ENCODE assay signal across 22 mouse cellular contexts in the genomic region with DNA sequence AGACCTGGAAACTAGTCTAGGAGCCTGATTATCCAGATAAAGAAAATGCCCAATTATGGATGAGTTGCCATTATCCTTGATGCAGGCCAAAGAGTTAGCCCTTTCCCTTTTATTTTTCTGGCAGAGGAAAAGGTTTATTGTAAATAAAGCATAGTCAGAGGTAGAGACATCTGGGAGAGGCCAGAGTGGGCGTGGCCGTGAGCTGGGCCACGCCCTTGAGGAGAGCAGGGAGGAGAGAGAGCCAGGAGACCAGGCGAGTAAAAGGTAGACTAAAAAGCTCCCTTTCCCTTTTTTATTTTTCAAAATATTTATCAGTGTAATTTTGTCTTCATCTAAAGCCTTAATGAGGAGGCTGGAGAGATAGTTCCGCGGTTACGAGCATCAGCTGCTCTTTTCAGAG. TPM values are rescaled to one million over a fixed set of nuclear protein-coding genes. Genes with fewer than 3 reads are reported as not detected.
DNase-seq lines count a peak whose midpoint lies in the region; ATAC-seq and TF ChIP-seq lines count a peak whose summit lies in the region.
"Had no signal": no experiment of that assay in that cellular context is flagged by ENCODE, and none has a peak within 500 bp of the region (broad histone marks: within the 10 kb centered on the region; RNA-seq: fewer than 3 reads in every experiment).

No protein-coding gene starts in this region.

- peaks cover 5 to 34% of the 10 kb centered on the region in 2 experiments for H3K4me1 ChIP-seq in MEL (ENCODE audit: control insufficient read depth in 1 of 2, insufficient read depth in 2 of 2, low read length in 2 of 2)
- H3K4me1 ChIP-seq in liver, embryonic 15.5 days (replicated peaks): peaks cover 36% of the 10 kb centered on the region
- H3K4me1 ChIP-seq in midbrain, embryonic 11.5 days (ENCODE audit: control insufficient read depth, insufficient read depth, low read length): peaks cover 10% of the 10 kb centered on the region

- DNase-seq in heart, adult 11 months: peak; percentile 78
- no peak for DNase-seq in heart, postnatal 4 days
- DNase-seq in MEL (ENCODE audit: low read depth, low spot score): peak; percentile 71
- DNase-seq in layer of hippocampus, postnatal 10 days (ENCODE audit: low spot score in 2 of 2): no peak
- DNase-seq in cerebellum, postnatal 4 days (ENCODE audit: low spot score in 2 of 2): no peak
- DNase-seq in midbrain, embryonic 11.5 days (ENCODE audit: low spot score, missing footprints): no peak
- DNase-seq: adrenal gland, adult 2 months; cerebellum, adult 11-12 months; cerebellum, postnatal 36 days; gastrocnemius, postnatal 10 days; heart, postnatal 10 days; kidney, adult 8-10 months; kidney, postnatal 4 days; lung, postnatal 14 days; thymus, adult 2 months had no signal

- H3K79me2 ChIP-seq in MEL (ENCODE audit: control insufficient read depth, insufficient read depth, low read length, poor library complexity): peaks cover 17% of the 10 kb centered on the region

- peak overlapping the region; percentile 42 to 64; a peak in 3 of 4 replicates for H3K4me3 ChIP-seq in MEL (ENCODE audit: control insufficient read depth in 1 of 2, insufficient read depth in 1 of 2, low read depth in 2 of 2, low read length in 2 of 2)
- no peak overlapping the region for H3K4me3 ChIP-seq in liver, embryonic 15.5 days (replicated peaks)
- H3K4me3 ChIP-seq in midbrain, embryonic 11.5 days (ENCODE audit: low read depth, low read length): no peak overlapping the region
- H3K4me3 ChIP-seq: embryonic facial prominence, embryonic 10.5 days; limb, embryonic 15.5 days; midbrain, embryonic 10.5 days had no signal

- WGBS in liver, embryonic 15.5 days (ENCODE audit: insufficient replicate concordance): 26% methylated on average over 7 of the region's 7 CpGs
- WGBS in midbrain, embryonic 11.5 days: 30% methylated on average over 7 of the region's 7 CpGs

- H3K4me2 ChIP-seq in liver, embryonic 15.5 days: peak overlapping the region; percentile 29
- H3K4me2 ChIP-seq in midbrain, embryonic 11.5 days: no peak overlapping the region
- H3K4me2 ChIP-seq: limb, embryonic 15.5 days had no signal

- no peak for TF ChIP-seq RAD21 in MEL (IDR thresholded peaks at IDR 0.05; ENCODE audit: low read depth, low read length)

- H3K36me3 ChIP-seq in MEL (ENCODE audit: control insufficient read depth in 1 of 2, insufficient read depth in 2 of 2, low read length in 2 of 2): peaks cover 0 to 21% of the 10 kb centered on the region in 2 experiments; a peak in 2 of 4 replicates
- no peaks in the 10 kb centered on the region for H3K36me3 ChIP-seq in liver, embryonic 15.5 days (replicated peaks)
- H3K36me3 ChIP-seq in midbrain, embryonic 11.5 days (ENCODE audit: control insufficient read depth, insufficient read depth, low read length): no peaks in the 10 kb centered on the region
- H3K36me3 ChIP-seq: limb, embryonic 15.5 days had no signal

- no peak for TF ChIP-seq POLR2A in MEL (IDR thresholded peaks at IDR 0.05; ENCODE audit: control insufficient read depth in 1 of 2, insufficient read depth in 1 of 2, low read depth in 1 of 2, low read length in 2 of 2, poor library complexity in 1 of 2)

- H3K27ac ChIP-seq in MEL (ENCODE audit: control insufficient read depth, low read depth, low read length): 0 out of 2 replicates have a peak overlapping the region, but pooled peaks have one; percentile 10
- peak overlapping the region; percentile 65 for H3K27ac ChIP-seq in liver, embryonic 15.5 days (replicated peaks)
- H3K27ac ChIP-seq in midbrain, embryonic 11.5 days (ENCODE audit: low read depth, low read length): no peak overlapping the region
- H3K27ac ChIP-seq: embryonic facial prominence, embryonic 10.5 days; hindbrain, postnatal 0 days; limb, embryonic 15.5 days; midbrain, embryonic 10.5 days had no signal

- no peaks in the 10 kb centered on the region for H3K9me3 ChIP-seq in MEL (replicated peaks; ENCODE audit: insufficient read depth, low read length)
- H3K9me3 ChIP-seq in liver, embryonic 15.5 days (replicated peaks): no peaks in the 10 kb centered on the region
- no peaks in the 10 kb centered on the region for H3K9me3 ChIP-seq in midbrain, embryonic 11.5 days (ENCODE audit: control insufficient read depth, low read length)
- H3K9me3 ChIP-seq: embryonic facial prominence, embryonic 10.5 days; limb, embryonic 15.5 days; midbrain, embryonic 10.5 days had no signal

- peak overlapping the region; percentile 31 for H3K9ac ChIP-seq in MEL (ENCODE audit: control insufficient read depth, low read depth, low read length, poor library complexity, severe bottlenecking)
- no peak overlapping the region for H3K9ac ChIP-seq in liver, embryonic 15.5 days
- no peak overlapping the region for H3K9ac ChIP-seq in midbrain, embryonic 11.5 days (ENCODE audit: low read length)
- H3K9ac ChIP-seq: limb, embryonic 15.5 days had no signal

- H3K27me3 ChIP-seq in MEL (ENCODE audit: control insufficient read depth in 1 of 2, insufficient read depth in 2 of 2, low read length in 2 of 2): no peaks in the 10 kb centered on the region
- H3K27me3 ChIP-seq in liver, embryonic 15.5 days: no peaks in the 10 kb centered on the region
- no peaks in the 10 kb centered on the region for H3K27me3 ChIP-seq in midbrain, embryonic 11.5 days (ENCODE audit: control insufficient read depth, insufficient read depth, low read length)
- H3K27me3 ChIP-seq: CH12.LX; limb, embryonic 15.5 days had no signal

- TF ChIP-seq CTCF in MEL (IDR thresholded peaks at IDR 0.05 in 2 of 3, conservative IDR thresholded peaks at IDR 0.05 in 1 of 3; ENCODE audit: control insufficient read depth in 1 of 3, insufficient read depth in 1 of 3, low read depth in 2 of 3, low read length in 3 of 3, poor library complexity in 1 of 3, severe bottlenecking in 1 of 3): no peak

- peak; percentile 90 for ATAC-seq in erythroblast, adult 5-6 weeks (replicated peaks; ENCODE audit: low FRiP score, poor library complexity, severe bottlenecking)
- peak; percentile 45; the same call in 1 of the 2 replicates for ATAC-seq in liver, embryonic 15.5 days (ENCODE audit: insufficient read depth)
- no peak for ATAC-seq in midbrain, embryonic 11.5 days (ENCODE audit: low FRiP score)
- ATAC-seq: hindbrain, postnatal 0 days had no signal

- TF ChIP-seq EP300 in MEL (IDR thresholded peaks at IDR 0.05; ENCODE audit: low read depth in 1 of 2, low read length in 2 of 2): no peak

TF ChIP-seq in MEL, 35 proteins besides CTCF, POLR2A, EP300 and RAD21:
- TF ChIP-seq GABPA (IDR thresholded peaks at IDR 0.05; ENCODE audit: low read depth, low read length) (no peak), MAZ (IDR thresholded peaks at IDR 0.05; ENCODE audit: low read depth, low read length) (no peak), BHLHE40 (IDR thresholded peaks at IDR 0.05; ENCODE audit: borderline replicate concordance, low read depth, low read length) (no peak), ZNF384 (IDR thresholded peaks at IDR 0.05; ENCODE audit: low read depth, low read length) (peak; percentile 56; the same call in 1 of the 2 replicates), POLR2AphosphoS5 (IDR thresholded peaks at IDR 0.05; ENCODE audit: borderline replicate concordance, low read depth, low read length) (no peak), MYC (IDR thresholded peaks at IDR 0.05; ENCODE audit: low read depth, low read length) (no peak), POLR2AphosphoS2 (IDR thresholded peaks at IDR 0.05; ENCODE audit: low read length) (no peak), NRF1 (IDR thresholded peaks at IDR 0.05; ENCODE audit: insufficient read depth, low read depth, low read length, poor library complexity, severe bottlenecking) (no peak), CHD2 (IDR thresholded peaks at IDR 0.05; ENCODE audit: low read length) (no peak), HCFC1 (IDR thresholded peaks at IDR 0.05; ENCODE audit: low read depth, low read length) (0 out of 2 replicates have a peak, but pooled peaks have one; percentile 4)

RNA-seq across cellular contexts. Expression of a gene that starts 2.4 kb away (rescaled TPM):
- total RNA-seq in heart, postnatal 4 days (2021): 10 to 100 TPM; 55.1 to 59.8 TPM
- total RNA-seq in MEL (2012; rRNA removed): 19.8 and 23.5 TPM in 2 replicates
- polyA plus RNA-seq in MEL (2012; ENCODE audit: insufficient read depth in 1 of 2, insufficient read length in 2 of 2, low read depth in 1 of 2, low replicate concordance in 2 of 2, missing spikeins in 1 of 2): 10 to 100 TPM in 1 of 2 experiments, not detected in 1; 28.1 TPM
- 38.2 and 53.6 TPM in 2 replicates for total RNA-seq in erythroblast, adult 5-6 weeks (2015; ENCODE audit: low replicate concordance)
- total RNA-seq in erythroblast, adult 5-6 weeks (2017; ENCODE audit: low replicate concordance): 69.9 and 74.2 TPM in 2 replicates
- polyA plus RNA-seq in liver, embryonic 15.5 days (2015; fragmentation: Nextera tagmentation; extraction: Ambion mirVana): 14.1 and 15.7 TPM in 2 replicates
- total RNA-seq in layer of hippocampus, postnatal 10 days (2021): 10 to 100 TPM; 93.0 to 99.9 TPM
- polyA plus RNA-seq in midbrain, embryonic 11.5 days (2014; fragmentation: Nextera tagmentation; extraction: Ambion mirVana): 36.5 TPM in 2 replicates

RNA-seq across cellular contexts. Expression of a gene that starts 17.5 kb away (rescaled TPM):
- 10 to 100 TPM; 29.8 to 30.8 TPM for total RNA-seq in heart, postnatal 4 days (2021)
- 2.9 TPM in 2 replicates for total RNA-seq in MEL (2012; rRNA removed)
- polyA plus RNA-seq in MEL (2012; ENCODE audit: insufficient read depth in 1 of 2, insufficient read length in 2 of 2, low read depth in 1 of 2, low replicate concordance in 2 of 2, missing spikeins in 1 of 2): 1 to 10 TPM in 1 of 2 experiments, not detected in 1; 3.2 TPM
- 0.38 and 0.84 TPM in 2 replicates for total RNA-seq in erythroblast, adult 5-6 weeks (2015; ENCODE audit: low replicate concordance)
- total RNA-seq in erythroblast, adult 5-6 weeks (2017; ENCODE audit: low replicate concordance): 0.17 and 0.56 TPM in 2 replicates
- 0.77 TPM in 2 replicates for polyA plus RNA-seq in liver, embryonic 15.5 days (2015; fragmentation: Nextera tagmentation; extraction: Ambion mirVana)
- 10 to 100 TPM; 27.1 to 28.0 TPM for total RNA-seq in layer of hippocampus, postnatal 10 days (2021)
- polyA plus RNA-seq in midbrain, embryonic 11.5 days (2014; fragmentation: Nextera tagmentation; extraction: Ambion mirVana): 15.5 and 16.3 TPM in 2 replicates

Comparison
In these comparisons a context has a peak if more than half of its experiments do, and no peak if none do; other contexts are left out.
1. DNase-seq: peak in heart, adult 11 months (single experiment) and MEL (single experiment); none in heart, postnatal 4 days (single experiment), layer of hippocampus, postnatal 10 days (0 of 2), cerebellum, postnatal 4 days (0 of 2) and midbrain, embryonic 11.5 days (single experiment).
2. H3K4me3 ChIP-seq: peak in MEL (2 of 2); none in liver, embryonic 15.5 days (single experiment) and midbrain, embryonic 11.5 days (single experiment).